Mouse (Mus musculus) ES-Bruce4 (cell line): ENCODE results near the gene Fbxw11.

Experiments used
- CTCF ChIP-seq: IDR thresholded peaks from one replicate; pipeline ENCODE4 v1.8.1; 2011; ENCODE audit warnings: low read depth, low read length
- EP300 ChIP-seq: IDR thresholded peaks from 2 replicates; pipeline ENCODE4 v1.6.1; 2011; ENCODE audit warnings: low read depth, low read length; ENCODE audit not compliant: insufficient read depth
- POLR2A ChIP-seq: IDR thresholded peaks from one replicate; pipeline ENCODE4 v1.8.1; 2011; ENCODE audit warnings: low read length; ENCODE audit not compliant: insufficient read depth

DNA sequence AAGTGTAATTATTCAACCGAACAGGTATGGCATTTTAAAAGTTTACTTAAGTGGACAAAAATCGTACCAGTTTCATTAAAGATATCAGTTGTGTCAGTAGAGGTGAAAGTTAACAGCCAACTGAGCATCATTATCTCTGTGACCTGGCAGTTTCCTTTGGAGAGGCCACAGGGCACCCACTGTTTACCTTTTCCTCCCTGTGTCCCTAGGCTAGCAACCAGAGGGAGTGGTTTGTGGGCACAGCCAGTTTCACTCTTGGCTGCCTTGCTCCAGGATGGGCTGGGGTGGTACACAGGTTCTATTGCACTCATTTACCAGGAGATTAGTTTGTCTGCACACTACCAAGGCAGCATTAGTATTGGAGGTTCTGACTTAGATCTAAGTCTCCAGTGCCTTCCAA lies 8.4 kb upstream of the Fbxw11 start:
- TF ChIP-seq CTCF (no peak), EP300 (no peak), POLR2A (no peak)
